Mouse (Mus musculus) ES-E14 (cell line): Measurements from ENCODE around the gene Olfr643. TPM values are rescaled to one million over a fixed set of nuclear protein-coding genes. Genes with fewer than 3 reads are reported as not detected.

Experiments used
- DNase-seq: peaks from one replicate; pipeline ENCODE4 v3.0.0-alpha.2; 2013; ENCODE audit warnings: low read depth, low spot score
- H3K27ac ChIP-seq: 2 replicates; pipeline ENCODE4 v1.5.1; 2012; ENCODE audit warnings: low read depth, mild to moderate bottlenecking, low read length, moderate library complexity, mixed read lengths; ENCODE audit not compliant: poor library complexity, insufficient read depth, severe bottlenecking
- H3K36me3 ChIP-seq: 2 replicates; pipeline ENCODE4 v1.6.1; 2012; ENCODE audit warnings: mild to moderate bottlenecking, low read length, moderate library complexity, mixed read lengths; ENCODE audit not compliant: control insufficient read depth, poor library complexity, insufficient read depth, severe bottlenecking
- H3K4me1 ChIP-seq, 2 experiments: fragments of 150-350 bp in 1 of 2; sonication (generic) in 1 of 2; 2 replicates each; pipeline ENCODE4 v1.6.1; 2012; ENCODE audit warnings: low read length in 2 of 2, mild to moderate bottlenecking in 1 of 2, mixed read lengths in 1 of 2; ENCODE audit not compliant: control insufficient read depth in 2 of 2, insufficient read depth in 2 of 2, poor library complexity in 1 of 2
- H3K4me3 ChIP-seq, 2 experiments: fragments of 150-350 bp in 1 of 2; sonication (generic) in 1 of 2; 2 replicates each; pipeline ENCODE4 v1.5.1; 2012; ENCODE audit warnings: low read length in 2 of 2, low read depth in 1 of 2, mild to moderate bottlenecking in 1 of 2, mixed read lengths in 1 of 2; ENCODE audit not compliant: insufficient read depth in 1 of 2, poor library complexity in 1 of 2, severe bottlenecking in 1 of 2
- H3K9ac ChIP-seq: 2 replicates; pipeline ENCODE4 v1.6.1; 2012; ENCODE audit warnings: low read depth, mild to moderate bottlenecking, low read length, mixed read lengths; ENCODE audit not compliant: poor library complexity, insufficient read depth, severe bottlenecking
- H3K9me3 ChIP-seq: fragments of 150-350 bp; sonication (generic); 2 replicates; pipeline ENCODE4 v1.6.1; 2012; ENCODE audit warnings: low read depth, mild to moderate bottlenecking, low read length; ENCODE audit not compliant: control insufficient read depth, insufficient read depth
- CHD2 ChIP-seq: IDR thresholded peaks from 2 replicates; pipeline ENCODE4 v1.6.1; 2014; ENCODE audit warnings: mild to moderate bottlenecking, low read depth, low read length, inconsistent platforms
- HCFC1 ChIP-seq: IDR thresholded peaks from 2 replicates; pipeline ENCODE4 v1.6.1; 2012; ENCODE audit warnings: low read length, inconsistent platforms, borderline replicate concordance; ENCODE audit not compliant: insufficient read depth
- MAFK ChIP-seq: IDR thresholded peaks from 2 replicates; pipeline ENCODE4 v1.6.1; 2014; ENCODE audit warnings: mild to moderate bottlenecking, low read depth, low read length, inconsistent platforms; ENCODE audit not compliant: insufficient read depth
- ZC3H11A ChIP-seq: IDR thresholded peaks from 2 replicates; pipeline ENCODE4 v1.6.1; 2012; ENCODE audit warnings: low read depth, mild to moderate bottlenecking, inconsistent platforms, low read length, borderline replicate concordance
- ZNF384 ChIP-seq: IDR thresholded peaks from 2 replicates; pipeline ENCODE4 v1.6.1; 2012; ENCODE audit warnings: low read depth, low read length, inconsistent platforms
- in situ Hi-C, 2 experiments: fragments of 600-800 bp; cut with MboI; formaldehyde crosslinking; loops; one replicate each; pipeline ENCODE4 v1.15.1; 2025; ENCODE audit warnings: low sequenced_read_pairs in 2 of 2, inconsistent platforms in 1 of 2; ENCODE audit not compliant: unreplicated experiment in 2 of 2
- total RNA-seq: library from RNA; depleted of rRNA; stranded (reverse); fragments of 300-350 nt; gene quantifications from 2 replicates; pipeline ENCODE4 v1.2.3, GENCODE M21; 2012; rRNA removed

Gene Olfr643
- not detected in 2 replicates for total RNA-seq

GRCm38 (mm10) chr7:104137305-104137704 lies at the start of gene Olfr643:
Gene Olfr643, minus strand, starts transcription at chr7:104137405.
- Histone ChIP-seq H3K9ac (no peak within 1 kb of the TSS), H3K4me3 (no peak within 1 kb of the TSS), H3K27ac (no peak within 1 kb of the TSS), H3K9me3 (no peaks in the 10 kb centered on the region), H3K4me1 (no peaks in the 10 kb centered on the region), H3K36me3 (no peaks in the 10 kb centered on the region)
- TF ChIP-seq HCFC1 (no peak), ZC3H11A (no peak), CHD2 (no peak), ZNF384 (no peak), MAFK (no peak)
- in situ Hi-C loops = no loop called here
- no peak for DNase-seq

- in situ Hi-C loops = loop anchor here in 1 of 2 experiments (25.0 kb wide), 1 partner anchor 429 kb away; the partner anchor contains the start of genes Olfr655, Olfr656 and Olfr657
- no peaks in the 10 kb centered on the region for H3K36me3 ChIP-seq
- DNase-seq = no peak
- H3K9me3 ChIP-seq = no peaks in the 10 kb centered on the region
- no peak within 1 kb of the TSS for H3K4me3 ChIP-seq
- no peak within 1 kb of the TSS for H3K27ac ChIP-seq
- H3K9ac ChIP-seq = no peak within 1 kb of the TSS
- TF ChIP-seq HCFC1 = no peak
- TF ChIP-seq MAFK = no peak
- no peak for TF ChIP-seq CHD2
- no peak for TF ChIP-seq ZC3H11A
- TF ChIP-seq ZNF384 = no peak
- H3K4me1 ChIP-seq = no peaks in the 10 kb centered on the region
These were observed 46.1 kb upstream of the Olfr643 start, which contains the start of gene Olfr648 for GRCm38 (mm10) chr7:104183292-104183691. Gene Olfr648, minus strand, starts transcription at chr7:104183392.

DNA sequence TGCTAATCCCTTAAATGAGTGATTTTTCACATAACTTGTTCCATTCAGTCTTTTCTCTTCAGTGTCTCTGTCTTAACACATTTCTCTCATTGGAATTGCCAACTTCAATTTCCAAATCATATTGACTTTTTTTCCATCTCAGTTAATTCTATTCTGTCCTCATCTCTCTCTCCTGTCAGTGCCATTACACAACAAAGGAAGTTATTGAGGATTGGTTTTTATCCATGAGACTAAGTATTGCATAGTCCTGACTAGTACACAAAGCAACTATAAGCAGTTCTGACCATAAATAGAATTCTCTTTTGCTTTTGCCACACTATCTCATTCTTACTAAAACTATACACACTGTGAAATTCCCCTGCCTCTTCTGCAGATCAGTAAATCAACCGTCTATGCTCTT lies 41.9 kb upstream of the Olfr643 start:
- in situ Hi-C loops = loop anchor here in 1 of 2 experiments (25.0 kb wide), 1 partner anchor 433 kb away; the partner anchor contains the start of genes Olfr655, Olfr656 and Olfr657
- no peak for DNase-seq
- TF ChIP-seq CHD2 = no peak
- TF ChIP-seq ZNF384 = no peak
- no peak for TF ChIP-seq MAFK
- TF ChIP-seq HCFC1 = no peak
- no peak for TF ChIP-seq ZC3H11A

DNA sequence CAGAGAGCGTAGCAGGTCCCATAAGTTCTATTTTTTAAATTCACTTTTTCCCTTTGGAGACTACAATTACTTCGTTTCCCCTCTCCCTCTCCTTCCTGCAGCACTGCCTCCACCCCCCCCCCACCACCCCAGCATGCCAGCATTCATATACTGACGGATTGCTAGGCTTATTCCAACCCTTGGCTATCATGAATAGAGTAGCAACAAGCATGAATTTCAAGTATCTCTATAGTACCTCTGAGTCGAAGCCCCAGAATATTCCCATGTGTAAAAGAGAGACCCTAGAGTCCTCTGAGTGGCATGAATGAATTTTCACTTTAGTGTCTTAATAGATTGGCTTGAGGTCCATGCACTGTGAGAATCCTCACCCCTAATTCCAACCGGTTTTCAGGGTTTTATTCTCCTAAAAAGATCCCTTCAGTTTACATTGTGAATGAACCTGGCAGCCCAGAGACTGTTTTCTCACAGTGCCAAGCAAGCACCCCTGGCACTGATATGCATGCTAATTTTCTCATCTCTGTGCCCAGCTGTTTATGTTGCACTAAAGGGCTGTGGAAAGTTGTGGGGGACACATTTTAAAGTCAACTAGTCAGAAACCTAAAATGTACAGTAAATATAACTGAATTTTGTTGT lies 41.3 kb upstream of the Olfr643 start:
- TF ChIP-seq ZNF384 = no peak
- TF ChIP-seq MAFK = no peak
- no peak for TF ChIP-seq CHD2
- no peak for TF ChIP-seq HCFC1
- TF ChIP-seq ZC3H11A = no peak
- H3K4me1 ChIP-seq = no peaks in the 10 kb centered on the region
- no peak overlapping the region for H3K4me3 ChIP-seq
- no peaks in the 10 kb centered on the region for H3K36me3 ChIP-seq
- in situ Hi-C loops = loop anchor here in 1 of 2 experiments (25.0 kb wide), 1 partner anchor 434 kb away; the partner anchor contains the start of genes Olfr655, Olfr656 and Olfr657
- H3K27ac ChIP-seq = no peak overlapping the region
- DNase-seq = no peak
- no peak overlapping the region for H3K9ac ChIP-seq
- H3K9me3 ChIP-seq = no peaks in the 10 kb centered on the region

More for the DNA sequence above, 41.9 kb upstream of the Olfr643 start:
- H3K4me3 ChIP-seq = no peak overlapping the region
- H3K4me1 ChIP-seq = no peaks in the 10 kb centered on the region
- H3K27ac ChIP-seq = no peak overlapping the region
- H3K36me3 ChIP-seq = no peaks in the 10 kb centered on the region
- H3K9ac ChIP-seq = no peak overlapping the region
- H3K9me3 ChIP-seq = no peaks in the 10 kb centered on the region
